Mouse (Mus musculus) liver, postnatal 0 days (tissue): Measurements from ENCODE around the gene Kdm8.

Experiments used
- CTCF ChIP-seq: sonication (generic); IDR thresholded peaks from 2 replicates; pipeline ENCODE4 v1.5.1; 2016; ENCODE audit warnings: antibody characterized with exemption, low read depth
- EP300 ChIP-seq: IDR thresholded peaks from 2 replicates; pipeline ENCODE4 v1.6.1; 2016; ENCODE audit warnings: antibody characterized with exemption, low read depth, mild to moderate bottlenecking

- TF ChIP-seq EP300 (peak; percentile 32; the same call in 1 of the 2 replicates), CTCF (no peak)
Observed at GRCm38 (mm10) chr7:125482339-125482738, 37.9 kb downstream of the Kdm8 start.
